Mouse (Mus musculus) liver, embryonic 14.5 days (tissue): ENCODE data around the gene Gm10277.

Source experiments
- CTCF ChIP-seq: IDR thresholded peaks from 2 replicates; pipeline ENCODE4 v1.5.1; 2016; ENCODE audit warnings: antibody characterized with exemption, low read depth, control low read depth
- EP300 ChIP-seq: IDR thresholded peaks from 2 replicates; pipeline ENCODE4 v1.6.1; 2016; ENCODE audit warnings: antibody characterized with exemption, low read depth

DNA sequence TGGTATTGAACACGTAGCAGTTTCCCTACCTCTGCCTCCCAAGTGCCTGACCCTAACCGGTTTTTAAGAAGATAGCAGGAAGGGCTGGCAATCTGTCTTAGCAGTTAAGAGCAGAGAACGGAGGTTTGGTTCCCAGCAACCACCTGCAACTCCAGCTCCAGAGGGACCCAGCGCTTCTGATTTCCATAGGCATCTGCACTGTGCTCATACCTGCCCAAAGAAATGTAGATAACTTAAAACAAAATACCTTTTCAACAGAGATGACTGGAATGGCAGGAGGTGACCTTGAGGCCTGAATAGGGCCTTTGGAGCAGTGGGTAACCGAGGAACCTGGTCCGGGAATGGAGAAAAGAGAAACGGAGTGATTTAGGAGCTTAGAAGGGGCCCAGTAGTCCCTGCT lies 49.0 kb downstream of the Gm10277 start:
- no peak for TF ChIP-seq EP300
- no peak for TF ChIP-seq CTCF
